Mouse (Mus musculus) ES-Bruce4 (cell line): ENCODE data around the gene Fam118b. TPM values are rescaled to one million over a fixed set of nuclear protein-coding genes. Genes with fewer than 3 reads are reported as not detected.

ENCODE experiments used
- H3K27ac ChIP-seq: 2 replicates; pipeline ENCODE4 v1.5.1; 2012; ENCODE audit warnings: low read length, inconsistent platforms; ENCODE audit not compliant: insufficient read depth
- H3K27me3 ChIP-seq: 2 replicates; pipeline ENCODE4 v1.6.1; 2012; ENCODE audit warnings: mild to moderate bottlenecking, low read length, inconsistent platforms; ENCODE audit not compliant: control insufficient read depth, poor library complexity, insufficient read depth, severe bottlenecking
- H3K36me3 ChIP-seq: 2 replicates; pipeline ENCODE4 v1.6.1; 2012; ENCODE audit warnings: inconsistent platforms, mild to moderate bottlenecking, low read length, moderate library complexity; ENCODE audit not compliant: control insufficient read depth, poor library complexity, insufficient read depth, severe bottlenecking
- H3K4me1 ChIP-seq: one replicate; pipeline ENCODE4 v1.8.1; 2011; ENCODE audit warnings: low read length; ENCODE audit not compliant: control insufficient read depth, insufficient read depth
- H3K4me3 ChIP-seq: 2 replicates; pipeline ENCODE4 v1.5.1; 2011; ENCODE audit warnings: low read depth, mild to moderate bottlenecking, low read length
- H3K9ac ChIP-seq: 2 replicates; pipeline ENCODE4 v1.6.1; 2012; ENCODE audit warnings: low read depth, mild to moderate bottlenecking, inconsistent platforms; ENCODE audit not compliant: poor library complexity, severe bottlenecking
- H3K9me3 ChIP-seq: replicated peaks from 2 replicates; pipeline ENCODE4 v1.6.1; 2012; ENCODE audit warnings: mild to moderate bottlenecking, low read length, inconsistent platforms; ENCODE audit not compliant: control insufficient read depth, poor library complexity, insufficient read depth, severe bottlenecking
- CTCF ChIP-seq: IDR thresholded peaks from one replicate; pipeline ENCODE4 v1.8.1; 2011; ENCODE audit warnings: low read depth, low read length
- EP300 ChIP-seq: IDR thresholded peaks from 2 replicates; pipeline ENCODE4 v1.6.1; 2011; ENCODE audit warnings: low read depth, low read length; ENCODE audit not compliant: insufficient read depth
- POLR2A ChIP-seq: IDR thresholded peaks from one replicate; pipeline ENCODE4 v1.8.1; 2011; ENCODE audit warnings: low read length; ENCODE audit not compliant: insufficient read depth
- polyA plus RNA-seq: library from polyadenylated mRNA; stranded (reverse); fragments of >200 nt; gene quantifications from 2 replicates; pipeline ENCODE4 v1.2.4, GENCODE M21; 2011; ENCODE audit warnings: low read depth; ENCODE audit not compliant: missing spikeins, insufficient read depth, insufficient read length

The Fam118b gene
- polyA plus RNA-seq, 1 experiment, result 32.1 TPM

GRCm38 (mm10) chr9:35194048-35194447 is 73.6 kb downstream of the Fam118b start:
- TF ChIP-seq EP300 (no peak), POLR2A (no peak), CTCF (no peak)
- Histone ChIP-seq H3K4me1 (no peaks in the 10 kb centered on the region), H3K9ac (no peak overlapping the region), H3K27ac (no peak overlapping the region), H3K27me3 (no peaks in the 10 kb centered on the region), H3K4me3 (no peak overlapping the region), H3K9me3 (no peaks in the 10 kb centered on the region), H3K36me3 (no peaks in the 10 kb centered on the region)

DNA sequence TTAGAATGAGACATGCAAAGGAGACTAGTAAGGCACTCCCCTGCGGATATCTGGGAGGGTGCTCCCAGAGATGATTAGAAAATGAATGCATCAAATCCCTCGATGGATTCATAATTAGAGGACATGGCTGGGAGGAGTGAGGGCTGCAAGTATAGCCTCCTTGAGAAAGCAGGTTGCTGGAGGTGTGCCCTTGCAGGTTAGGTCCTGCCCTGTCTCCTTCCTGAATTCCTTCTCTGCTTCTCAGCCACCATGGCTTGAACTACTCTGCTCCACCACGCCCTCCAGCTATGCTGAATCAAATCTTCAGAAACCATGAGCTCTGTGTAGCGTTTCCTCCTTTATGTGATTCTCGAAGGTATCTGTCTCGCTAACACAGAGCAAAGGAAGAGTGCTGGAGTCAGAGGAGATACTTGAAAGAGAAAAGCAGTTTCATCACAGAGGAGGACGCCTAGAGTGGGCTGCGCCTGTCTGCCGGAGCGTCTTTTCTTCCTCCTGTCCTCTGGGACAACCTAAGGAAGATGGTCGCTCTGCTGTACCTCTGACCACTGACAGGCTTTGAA is 74.5 kb downstream of the Fam118b start:
- Histone ChIP-seq H3K4me1 (no peaks in the 10 kb centered on the region), H3K27ac (no peak overlapping the region), H3K9me3 (no peaks in the 10 kb centered on the region)

DNA sequence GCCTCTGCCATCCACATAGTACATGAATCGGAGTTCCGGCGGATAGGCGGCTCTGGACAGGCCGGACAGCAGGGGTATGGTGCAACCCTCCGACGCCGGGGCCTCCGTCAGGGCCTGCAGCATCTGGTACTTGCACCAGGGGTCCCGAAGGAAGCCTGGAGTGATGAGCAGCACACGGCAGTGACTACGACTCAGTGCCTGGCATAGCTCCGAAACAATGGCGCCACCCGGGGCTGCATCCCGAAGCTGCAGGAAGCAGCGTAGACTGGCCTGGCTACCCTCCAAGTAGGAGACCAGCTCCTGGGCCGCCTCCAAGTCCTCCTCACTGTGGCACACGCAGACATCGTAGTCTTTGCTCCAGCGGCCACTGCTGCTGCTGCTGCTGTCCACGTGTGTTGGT is 78.9 kb downstream of the Fam118b start:
- Histone ChIP-seq H3K9me3 (no peaks in the 10 kb centered on the region), H3K4me1 (no peaks in the 10 kb centered on the region), H3K9ac (no peak overlapping the region), H3K27me3 (no peaks in the 10 kb centered on the region), H3K27ac (no peak overlapping the region), H3K36me3 (no peaks in the 10 kb centered on the region), H3K4me3 (peak overlapping the region; percentile 13; the same call in 1 of the 2 replicates)
- TF ChIP-seq EP300 (no peak), POLR2A (no peak), CTCF (peak; percentile 6)

More for the DNA sequence above, 74.5 kb downstream of the Fam118b start:
- no peak for TF ChIP-seq CTCF
- Histone ChIP-seq H3K4me3 (no peak overlapping the region), H3K9ac (no peak overlapping the region), H3K27me3 (no peaks in the 10 kb centered on the region), H3K36me3 (no peaks in the 10 kb centered on the region)

GRCm38 (mm10) chr9:35187351-35187903 is 80.2 kb downstream of the Fam118b start:
- TF ChIP-seq EP300, result no peak
- no peak for TF ChIP-seq CTCF
- no peak for TF ChIP-seq POLR2A
- no peak overlapping the region for H3K27ac ChIP-seq
- H3K9ac ChIP-seq, result no peak overlapping the region
- no peaks in the 10 kb centered on the region for H3K4me1 ChIP-seq
- H3K4me3 ChIP-seq, result no peak overlapping the region
- H3K9me3 ChIP-seq, result no peaks in the 10 kb centered on the region
- H3K27me3 ChIP-seq, result no peaks in the 10 kb centered on the region
- no peaks in the 10 kb centered on the region for H3K36me3 ChIP-seq

DNA sequence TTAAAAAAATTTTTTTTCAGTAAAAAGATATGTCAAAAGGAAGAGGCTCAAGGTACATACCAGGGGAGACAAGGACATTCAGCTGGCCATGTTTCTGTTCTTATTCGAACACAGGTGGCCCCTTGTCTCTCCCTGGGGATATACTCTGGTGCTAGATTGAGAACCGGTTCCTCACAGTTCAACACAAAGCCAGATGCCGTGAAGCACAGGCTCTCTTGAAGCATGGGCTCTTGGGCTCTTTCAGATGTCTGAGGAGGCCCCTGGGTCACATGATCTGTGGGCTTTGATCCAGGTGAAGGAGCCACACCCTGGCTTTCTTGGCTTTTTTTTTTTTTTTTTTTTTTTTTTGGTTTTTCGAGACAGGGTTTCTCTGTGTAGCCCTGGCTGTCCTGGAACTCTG is 81.2 kb downstream of the Fam118b start:
- TF ChIP-seq EP300 (no peak), POLR2A (no peak), CTCF (no peak)

DNA sequence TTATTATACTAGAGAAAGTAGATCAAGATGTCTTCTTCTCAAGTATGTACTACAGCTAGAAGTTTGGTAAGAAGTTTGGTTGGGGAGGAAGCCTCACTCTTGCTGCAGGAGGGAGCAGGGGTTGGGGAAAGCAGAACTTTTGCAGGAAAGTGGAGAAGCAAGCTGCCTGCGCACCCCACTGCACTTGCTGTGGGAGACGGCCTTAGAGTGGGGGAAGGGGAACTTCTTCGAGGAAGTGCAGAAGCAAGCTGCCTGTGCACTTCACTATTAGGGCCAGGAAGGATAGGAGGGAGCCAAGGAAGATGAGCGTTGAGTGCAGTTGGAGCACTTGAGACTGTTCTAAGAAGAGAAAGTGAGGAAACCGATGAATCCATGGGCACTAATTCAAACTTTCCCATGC is 84.2 kb downstream of the Fam118b start:
- Histone ChIP-seq H3K27me3 (no peaks in the 10 kb centered on the region), H3K27ac (no peak overlapping the region), H3K4me3 (no peak overlapping the region), H3K9ac (no peak overlapping the region), H3K4me1 (no peaks in the 10 kb centered on the region), H3K9me3 (no peaks in the 10 kb centered on the region), H3K36me3 (no peaks in the 10 kb centered on the region)
- TF ChIP-seq EP300, result no peak
- no peak for TF ChIP-seq POLR2A
- no peak for TF ChIP-seq CTCF

More for the DNA sequence above, 81.2 kb downstream of the Fam118b start:
- Histone ChIP-seq H3K27me3 (no peaks in the 10 kb centered on the region), H3K27ac (no peak overlapping the region), H3K4me1 (no peaks in the 10 kb centered on the region), H3K4me3 (no peak overlapping the region), H3K9ac (no peak overlapping the region), H3K36me3 (no peaks in the 10 kb centered on the region), H3K9me3 (no peaks in the 10 kb centered on the region)
